Mouse (Mus musculus) embryonic stem cell, embryonic (primary cell): ENCODE measurements around the gene Gp5.

Experiments
- CTCF ChIA-PET, 4 experiments: fragments of 300-600 bp in 2 of 4; fragments of 350-600 bp in 2 of 4; sonication (Branson Sonifier 250); formaldehyde crosslinking; loops; one replicate each; lab custom pipeline; 2022; ENCODE audit warnings: inconsistent platforms in 2 of 4; lab: Charles Lee
- POLR2A ChIA-PET, 4 experiments: fragments of 300-600 bp in 2 of 4; fragments of 350-600 bp in 2 of 4; sonication (Branson Sonifier 250); formaldehyde crosslinking; loops; one replicate each; lab custom pipeline; 2022; ENCODE audit warnings: antibody characterized with exemption in 4 of 4, inconsistent platforms in 1 of 4; lab: Charles Lee

Gene Gp5

GRCm38 (mm10) chr16:30295106-30295505 lies 15.5 kb downstream of the Gp5 start:
- CTCF ChIA-PET = no interaction called here
- POLR2A ChIA-PET = interaction anchor here in 2 of 4 experiments (1.1 to 2.0 kb wide), 2 partner anchors 13 kb away, joined by 3 to 5 read pairs; no protein-coding TSS in a partner anchor

GRCm38 (mm10) chr16:30290436-30290835 lies 20.1 kb downstream of the Gp5 start:
- POLR2A ChIA-PET = interaction anchor here in 1 of 4 experiments (0.6 to 1.3 kb wide), 4 partner anchors 9 to 65 kb away, joined by 3 to 5 read pairs (median 4); no protein-coding TSS in a partner anchor
- CTCF ChIA-PET = interaction anchor here in 1 of 4 experiments (0.6 kb wide), 1 partner anchor 27 kb away, joined by 3 read pairs; no protein-coding TSS in a partner anchor

DNA sequence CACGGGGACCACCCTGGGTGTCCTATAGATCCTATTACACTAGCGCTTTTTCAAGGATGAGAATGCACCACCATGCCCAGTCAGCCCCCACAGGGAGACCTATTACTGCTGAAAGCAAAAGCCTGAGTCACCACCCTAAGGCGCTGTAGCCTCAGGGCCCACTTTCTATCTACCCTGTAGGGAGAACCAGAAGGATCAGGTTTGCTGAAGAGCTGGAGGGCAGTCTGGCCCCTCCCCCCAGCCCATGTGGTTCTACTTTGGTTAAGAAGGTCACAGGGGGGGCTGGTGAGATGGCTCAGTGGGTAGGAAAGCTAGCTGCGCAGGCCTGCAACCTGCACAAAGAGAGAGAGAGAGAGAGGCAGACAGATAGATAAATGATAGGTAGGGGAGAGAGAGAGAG lies 24.9 kb downstream of the Gp5 start:
- ChIA-PET CTCF (interaction anchor here (0.6 to 2.4 kb wide), 9 partner anchors 10 to 298 kb away, joined by 3 to 15 read pairs (median 4); no protein-coding TSS in a partner anchor), POLR2A (interaction anchor here (0.5 to 7.7 kb wide), 17 partner anchors 9 to 602 kb away, joined by 3 to 48 read pairs (median 4); no protein-coding TSS in a partner anchor)

GRCm38 (mm10) chr16:30283743-30284337 lies 26.7 kb downstream of the Gp5 start:
- ChIA-PET CTCF (interaction anchor here (0.6 to 2.4 kb wide), 32 partner anchors 8 to 1334 kb away, joined by 3 to 10 read pairs (median 4); no protein-coding TSS in a partner anchor), POLR2A (interaction anchor here in 3 of 4 experiments (0.6 to 7.7 kb wide), 17 partner anchors 8 to 1042 kb away, joined by 3 to 48 read pairs (median 4); partner anchors contain the start of genes Gp5 (in 1 of the 3) and Hes1 (in 1 of the 3))

DNA sequence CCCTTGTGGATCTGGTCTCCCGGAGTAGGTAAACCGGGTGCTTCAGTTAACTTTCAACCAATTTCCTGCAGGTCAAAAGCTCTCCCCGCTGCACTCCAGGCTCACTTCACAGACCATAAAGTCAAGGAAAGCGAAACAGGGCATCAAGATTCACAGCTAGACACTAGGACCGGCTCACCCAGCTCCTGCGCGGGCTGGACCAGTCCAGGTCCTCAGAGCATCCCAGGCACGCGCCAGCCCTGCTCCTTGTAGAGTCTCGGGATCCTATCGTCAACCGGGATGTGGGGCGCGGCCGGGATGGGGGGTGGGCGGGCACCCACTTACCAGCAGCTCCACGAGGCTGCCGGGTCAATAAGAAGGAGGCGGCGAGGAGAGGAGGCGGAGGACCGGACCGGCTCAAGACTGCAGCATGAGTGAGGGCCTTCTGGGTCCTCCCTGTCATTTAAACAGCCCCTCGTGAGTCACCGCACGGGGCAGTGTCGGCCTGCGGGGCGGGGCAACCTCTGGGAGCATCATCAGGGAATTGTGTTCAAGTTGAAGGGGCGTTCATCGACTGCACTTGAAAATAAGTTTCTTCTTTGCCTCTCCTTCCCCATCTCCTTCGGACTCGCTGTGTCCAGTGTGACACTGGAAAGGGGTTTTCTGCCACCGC lies 27.6 kb downstream of the Gp5 start, which contains the start of gene Lrrc15:
Gene Lrrc15, minus strand, starts transcription at position 413 of the 652 bp plus-strand sequence.
- ChIA-PET CTCF (interaction anchor here (0.7 to 2.4 kb wide), 13 partner anchors 12 to 244 kb away, joined by 3 to 10 read pairs (median 5); no protein-coding TSS in a partner anchor), POLR2A (interaction anchor here in 3 of 4 experiments (0.5 to 7.7 kb wide), 18 partner anchors 9 to 1043 kb away, joined by 3 to 48 read pairs (median 4); partner anchors contain the start of gene Gp5 (in 1 of the 3))

- POLR2A ChIA-PET = interaction anchor here (0.5 to 7.7 kb wide), 40 partner anchors 9 to 741 kb away, joined by 3 to 48 read pairs (median 3); partner anchors contain the start of genes Hes1 (in 3 of the 4) and Gp5 (in 1 of the 4)
- CTCF ChIA-PET = interaction anchor here (0.6 to 1.8 kb wide), 15 partner anchors 17 to 540 kb away, joined by 3 to 7 read pairs (median 4); no protein-coding TSS in a partner anchor
Measured at GRCm38 (mm10) chr16:30280676-30281297, 29.8 kb downstream of the Gp5 start.

GRCm38 (mm10) chr16:30278406-30278805 lies 32.2 kb downstream of the Gp5 start:
- POLR2A ChIA-PET = interaction anchor here in 1 of 4 experiments (0.6 to 1.6 kb wide), 2 partner anchors 12 to 48 kb away, joined by 3 to 5 read pairs; no protein-coding TSS in a partner anchor
- CTCF ChIA-PET = interaction anchor here in 1 of 4 experiments (0.9 kb wide), 1 partner anchor 792 kb away, joined by 3 read pairs; no protein-coding TSS in a partner anchor

DNA sequence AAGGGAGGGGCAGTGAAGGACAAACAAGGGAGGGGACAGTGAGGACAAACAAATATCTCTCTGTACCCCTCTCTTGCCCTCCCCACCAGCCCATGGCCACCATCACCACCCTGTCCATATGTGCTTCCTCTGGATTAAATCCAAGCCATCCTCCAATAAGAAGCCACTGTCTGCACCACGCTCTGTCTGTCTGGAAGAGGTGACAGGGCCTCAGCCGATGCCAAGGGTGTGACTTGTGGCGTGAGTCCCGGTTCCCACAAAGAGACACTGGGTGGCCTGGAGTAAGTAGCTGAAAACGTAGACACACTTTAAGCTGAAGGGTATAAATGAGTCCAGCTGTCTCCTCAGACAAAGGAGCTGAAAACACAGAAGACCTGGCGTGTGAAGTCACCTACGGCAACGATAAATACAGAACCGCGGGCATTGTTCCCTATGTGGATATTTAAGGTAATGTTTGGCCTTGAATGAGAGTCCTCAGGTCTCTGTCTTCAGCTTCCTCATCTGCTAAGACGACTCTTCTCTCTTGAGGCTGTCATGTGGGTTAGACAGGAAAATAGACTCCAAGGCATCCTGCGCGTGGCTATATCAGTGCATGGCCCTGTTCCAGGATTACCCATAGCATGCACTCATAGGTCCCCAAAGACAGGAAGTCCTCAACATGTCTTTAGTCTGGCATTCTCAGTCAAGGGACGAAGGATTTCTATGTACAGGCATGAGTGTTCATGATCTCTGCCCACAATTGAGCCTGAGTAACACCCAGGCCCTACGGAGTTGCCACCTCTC lies 34.8 kb downstream of the Gp5 start:
- CTCF ChIA-PET = interaction anchor here in 3 of 4 experiments (0.6 to 1.7 kb wide), 4 partner anchors 8 to 27 kb away, joined by 3 to 4 read pairs (median 4); no protein-coding TSS in a partner anchor
- POLR2A ChIA-PET = interaction anchor here in 3 of 4 experiments (0.6 to 3.7 kb wide), 4 partner anchors 9 to 33 kb away, joined by 3 to 19 read pairs (median 4); no protein-coding TSS in a partner anchor

DNA sequence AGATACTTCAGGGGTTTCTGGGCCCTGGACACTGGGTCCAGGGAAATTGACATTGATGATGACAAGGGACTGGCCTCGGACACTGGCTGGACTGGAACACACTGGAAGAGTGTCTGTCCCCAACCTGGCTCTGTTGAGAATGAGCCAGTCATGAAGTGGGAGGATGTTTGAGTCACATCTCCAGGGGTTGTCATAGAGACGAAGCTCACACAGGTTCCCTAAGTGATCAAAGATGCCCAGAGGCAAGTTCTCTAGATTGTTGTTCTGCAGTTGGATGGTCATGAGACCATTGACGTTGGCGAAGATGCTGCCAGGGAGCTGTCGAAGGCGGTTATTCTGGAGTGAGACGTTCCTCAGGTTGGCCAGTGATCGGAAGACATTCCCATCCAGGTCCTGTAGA lies 37.5 kb downstream of the Gp5 start:
- CTCF ChIA-PET = interaction anchor here in 2 of 4 experiments (0.5 to 1.6 kb wide), 4 partner anchors 10 to 197 kb away, joined by 3 to 5 read pairs (median 4); no protein-coding TSS in a partner anchor
- POLR2A ChIA-PET = interaction anchor here in 2 of 4 experiments (1.1 to 5.2 kb wide), 7 partner anchors 10 to 244 kb away, joined by 3 to 48 read pairs (median 3); partner anchors contain the start of gene Lrrc15 (in 1 of the 2)

- ChIA-PET POLR2A (interaction anchor here in 2 of 4 experiments (0.6 to 5.2 kb wide), 9 partner anchors 9 to 249 kb away, joined by 3 to 48 read pairs (median 4); partner anchors contain the start of gene Lrrc15 (in 2 of the 2)), CTCF (interaction anchor here in 2 of 4 experiments (0.7 to 2.8 kb wide), 5 partner anchors 9 to 433 kb away, joined by 3 to 8 read pairs (median 4); partner anchors contain the start of gene Lrrc15 (in 1 of the 2))
Measured at GRCm38 (mm10) chr16:30271941-30272595, 38.5 kb downstream of the Gp5 start.

DNA sequence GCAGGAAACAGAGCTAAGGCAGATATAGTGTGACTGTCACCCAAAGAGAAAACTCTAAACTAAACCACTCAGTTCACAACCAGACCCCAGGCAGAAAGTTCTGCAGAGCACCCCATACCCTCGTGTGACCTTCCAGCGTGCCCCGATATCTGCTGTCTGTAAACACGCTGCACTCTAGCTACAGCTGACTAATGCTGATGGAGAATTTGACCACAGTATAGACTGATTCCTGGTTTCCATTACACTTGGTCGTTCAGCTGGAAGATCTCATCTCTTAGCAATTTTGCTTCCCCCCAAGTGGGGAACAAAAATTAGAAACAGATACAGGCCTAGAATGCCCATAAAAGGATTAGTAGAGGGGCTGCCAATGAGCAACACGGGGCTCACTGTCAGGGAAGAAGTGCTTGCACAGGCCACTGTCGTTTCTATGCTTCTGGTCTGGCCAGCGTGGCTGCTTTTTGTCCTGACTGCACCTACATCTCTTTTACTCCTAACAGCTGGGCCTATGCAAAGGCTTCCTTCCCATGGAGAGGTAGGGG lies 39.3 kb downstream of the Gp5 start:
- ChIA-PET CTCF (interaction anchor here in 2 of 4 experiments (0.9 to 2.8 kb wide), 5 partner anchors 8 to 432 kb away, joined by 3 to 8 read pairs (median 4); partner anchors contain the start of gene Lrrc15 (in 1 of the 2)), POLR2A (interaction anchor here in 2 of 4 experiments (0.6 to 5.2 kb wide), 7 partner anchors 10 to 250 kb away, joined by 3 to 48 read pairs (median 5); partner anchors contain the start of gene Lrrc15 (in 1 of the 2))

GRCm38 (mm10) chr16:30267359-30267758 lies 43.2 kb downstream of the Gp5 start, which contains the start of gene Cpn2:
Gene Cpn2, minus strand, starts transcription at chr16:30267499.
- CTCF ChIA-PET = no interaction called here
- POLR2A ChIA-PET = interaction anchor here in 1 of 4 experiments (1.1 kb wide), 1 partner anchor 10 kb away, joined by 3 read pairs; no protein-coding TSS in a partner anchor

- POLR2A ChIA-PET = interaction anchor here in 1 of 4 experiments (1.1 kb wide), 1 partner anchor 11 kb away, joined by 3 read pairs; no protein-coding TSS in a partner anchor
- CTCF ChIA-PET = no interaction called here
Measured at GRCm38 (mm10) chr16:30266561-30266960, 44.0 kb downstream of the Gp5 start.

GRCm38 (mm10) chr16:30265611-30266010 lies 45.0 kb downstream of the Gp5 start:
- ChIA-PET CTCF (interaction anchor here in 3 of 4 experiments (0.5 to 1.1 kb wide), 3 partner anchors 10 to 320 kb away, joined by 3 read pairs; no protein-coding TSS in a partner anchor), POLR2A (no interaction called here)

DNA sequence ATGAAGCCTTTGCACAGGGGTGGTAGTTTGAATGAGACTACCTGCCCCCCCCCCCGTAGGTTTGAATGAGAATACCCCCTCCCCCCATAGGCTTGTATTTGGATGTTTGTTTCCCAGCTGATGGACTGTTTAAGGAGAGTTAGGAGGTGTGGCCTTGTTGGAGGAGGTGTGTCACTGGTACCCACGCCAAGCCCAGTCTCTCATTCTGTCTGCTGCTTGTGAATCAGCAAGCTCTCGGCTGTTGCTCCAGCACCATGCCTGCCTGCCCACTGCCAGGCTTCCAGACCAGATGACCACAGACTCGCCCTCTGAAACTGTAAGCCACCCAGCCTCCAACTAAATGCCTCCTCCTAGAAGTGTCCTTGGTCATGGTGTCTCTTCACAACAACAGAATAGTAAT lies 47.4 kb downstream of the Gp5 start:
- ChIA-PET CTCF (interaction anchor here (0.5 to 2.1 kb wide), 34 partner anchors 8 to 1562 kb away, joined by 3 to 17 read pairs (median 4); partner anchors contain the start of gene Lrrc15 (in 1 of the 4)), POLR2A (interaction anchor here in 1 of 4 experiments (0.5 to 1.9 kb wide), 6 partner anchors 9 to 418 kb away, joined by 3 to 6 read pairs (median 3); no protein-coding TSS in a partner anchor)
